Mouse (Mus musculus): Measurements from ENCODE around the gene Gabarapl1. TPM values are rescaled to one million over a fixed set of nuclear protein-coding genes. Genes with fewer than 3 reads are reported as not detected.

Gene Gabarapl1
- polyA plus RNA-seq, 1 experiment from 2014 or later = 12.2 TPM

DNA sequence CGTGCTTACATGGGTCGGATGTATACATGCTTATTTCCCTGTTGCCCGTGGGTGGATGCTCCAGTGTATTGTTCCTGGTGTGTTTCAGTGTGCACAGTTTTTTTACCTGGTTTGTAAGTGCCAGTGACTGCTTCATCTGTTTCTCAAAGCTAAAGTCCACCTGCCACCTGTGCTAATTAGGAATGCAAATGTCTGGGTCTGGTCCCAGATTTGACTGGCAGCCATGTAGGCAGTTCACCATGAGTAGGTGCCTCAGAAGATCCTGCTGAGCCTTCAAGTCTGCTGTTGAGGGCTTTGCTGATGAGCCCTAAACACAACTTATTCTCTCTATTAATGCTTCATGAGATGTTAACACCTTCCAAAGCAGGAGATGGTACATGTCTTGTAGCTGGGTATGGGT, 9.6 kb downstream of the Gabarapl1 start:
- Histone ChIP-seq H3K4me2 (ENCODE audit: low read depth, severe bottlenecking) (no peak overlapping the region), H3K27me3 (ENCODE audit: control insufficient read depth, insufficient read depth, low read length) (no peaks in the 10 kb centered on the region), H3K27ac (replicated peaks; ENCODE audit: low read depth, low read length) (no peak overlapping the region), H3K9me3 (ENCODE audit: control insufficient read depth, low read length) (no peaks in the 10 kb centered on the region), H3K36me3 (ENCODE audit: control insufficient read depth, insufficient read depth, low read length) (peaks cover 9% of the 10 kb centered on the region; the same call in 1 of the 2 replicates), H3K4me1 (ENCODE audit: control insufficient read depth, insufficient read depth, low read length) (no peaks in the 10 kb centered on the region), H3K4me3 (ENCODE audit: low read depth, low read length) (no peak overlapping the region), H3K9ac (ENCODE audit: low read length) (no peak overlapping the region)
- WGBS = 96% methylated on average over 3 of the region's 3 CpGs
- DNase-seq (ENCODE audit: low spot score) (no peak), ATAC-seq (ENCODE audit: insufficient number of reproducible peaks, low FRiP score, low TSS enrichment, low read depth) (no peak)

DNA sequence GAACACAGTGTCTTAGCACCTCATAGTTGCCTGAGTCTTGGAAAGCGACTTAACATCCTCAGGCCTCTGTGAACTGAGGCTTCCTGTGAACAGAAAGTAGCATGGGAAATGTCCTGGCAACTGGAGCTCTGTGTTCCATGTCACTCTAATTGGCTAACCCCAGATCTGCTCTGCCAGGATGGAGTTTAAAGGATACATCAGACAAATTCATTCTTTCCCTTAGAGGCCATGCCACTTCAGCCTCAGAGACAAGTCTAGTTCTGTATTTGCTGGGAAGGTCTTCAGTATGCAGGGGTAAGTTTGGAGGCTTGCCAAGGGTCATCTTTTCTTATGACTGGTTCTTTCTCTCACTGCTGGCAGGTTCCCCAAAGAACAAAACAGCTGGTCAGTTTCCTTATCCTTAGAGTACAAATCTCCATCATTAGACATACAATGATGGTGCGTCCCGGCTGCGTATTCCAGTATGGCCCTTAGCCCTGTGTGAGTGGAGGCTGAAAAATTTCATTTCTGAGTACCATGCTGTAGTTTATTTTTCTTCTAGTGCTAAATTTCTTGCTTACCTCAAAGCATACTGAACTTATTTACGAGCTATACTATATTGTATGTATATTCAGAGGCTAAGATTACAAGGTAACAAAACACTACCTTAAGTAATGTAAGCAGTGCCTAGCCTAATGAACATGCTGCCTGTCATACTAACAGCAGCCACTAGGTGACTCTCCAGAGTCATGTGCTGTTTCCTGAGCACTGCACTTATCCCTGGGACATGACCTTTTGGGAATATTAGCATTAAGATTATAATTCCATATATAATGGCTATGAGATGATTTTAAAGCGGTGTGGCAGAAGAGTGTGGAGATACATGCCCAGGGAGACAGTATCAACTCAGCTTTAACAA, 11.0 kb downstream of the Gabarapl1 start:
- WGBS = 73% methylated on average over 6 of the region's 6 CpGs
- Histone ChIP-seq H3K27ac (replicated peaks; ENCODE audit: low read depth, low read length) (no peak overlapping the region), H3K27me3 (ENCODE audit: control insufficient read depth, insufficient read depth, low read length) (no peaks in the 10 kb centered on the region), H3K4me1 (ENCODE audit: control insufficient read depth, insufficient read depth, low read length) (no peaks in the 10 kb centered on the region), H3K36me3 (ENCODE audit: control insufficient read depth, insufficient read depth, low read length) (peaks cover 9% of the 10 kb centered on the region; the same call in 1 of the 2 replicates), H3K4me2 (ENCODE audit: low read depth, severe bottlenecking) (no peak overlapping the region), H3K9me3 (ENCODE audit: control insufficient read depth, low read length) (no peaks in the 10 kb centered on the region), H3K9ac (ENCODE audit: low read length) (no peak overlapping the region), H3K4me3 (ENCODE audit: low read depth, low read length) (no peak overlapping the region)
- DNase-seq (ENCODE audit: low spot score) (peak; percentile 73), ATAC-seq (ENCODE audit: insufficient number of reproducible peaks, low FRiP score, low TSS enrichment, low read depth) (peak; percentile 76; the same call in 1 of the 2 replicates)

DNA sequence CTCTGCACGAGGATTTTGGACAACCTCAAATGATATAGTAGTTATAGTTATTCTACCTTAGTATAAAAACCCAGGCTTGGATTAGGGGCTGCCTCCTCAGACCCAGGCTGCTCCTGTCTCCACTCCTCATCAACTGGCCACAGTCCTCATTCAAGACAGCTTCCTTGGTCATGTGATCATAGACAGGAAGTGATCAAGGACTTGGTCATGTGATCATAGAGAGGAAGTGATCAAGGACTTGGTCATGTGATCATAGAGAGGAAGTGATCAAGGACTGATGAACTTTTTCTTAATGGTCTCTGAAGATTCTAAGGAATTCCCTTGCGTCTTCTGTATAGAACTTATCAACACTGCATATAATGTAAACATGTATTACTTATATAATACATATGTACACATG, 14.3 kb downstream of the Gabarapl1 start:
- no peak for ATAC-seq (ENCODE audit: insufficient number of reproducible peaks, low FRiP score, low TSS enrichment, low read depth)
- no peak overlapping the region for H3K4me3 ChIP-seq (ENCODE audit: low read depth, low read length)

DNA sequence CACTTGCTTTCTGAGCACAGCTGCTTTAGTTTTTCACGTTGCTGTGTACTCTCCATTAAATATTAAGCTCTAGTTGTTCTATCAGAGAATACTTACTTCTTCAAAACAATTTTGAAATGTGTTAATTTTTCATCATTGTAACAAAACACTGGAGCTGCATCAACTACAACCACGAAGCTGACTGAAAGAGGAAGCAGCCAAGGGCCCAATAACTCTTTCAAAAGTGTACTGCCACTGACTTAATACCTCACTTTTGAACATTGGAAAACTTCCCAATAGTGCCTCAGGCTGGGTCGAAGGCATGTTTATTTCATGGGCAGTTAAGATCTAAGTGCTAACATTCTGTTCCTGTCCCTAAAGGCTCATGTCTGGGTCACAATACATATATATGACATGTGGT, 15.0 kb downstream of the Gabarapl1 start:
- Histone ChIP-seq H3K9ac (ENCODE audit: low read length) (no peak overlapping the region), H3K4me2 (ENCODE audit: low read depth, severe bottlenecking) (no peak overlapping the region), H3K4me3 (ENCODE audit: low read depth, low read length) (no peak overlapping the region), H3K4me1 (ENCODE audit: control insufficient read depth, insufficient read depth, low read length) (no peaks in the 10 kb centered on the region), H3K36me3 (ENCODE audit: control insufficient read depth, insufficient read depth, low read length) (no peaks in the 10 kb centered on the region), H3K27me3 (ENCODE audit: control insufficient read depth, insufficient read depth, low read length) (no peaks in the 10 kb centered on the region), H3K9me3 (ENCODE audit: control insufficient read depth, low read length) (no peaks in the 10 kb centered on the region), H3K27ac (replicated peaks; ENCODE audit: low read depth, low read length) (no peak overlapping the region)
- no peak for ATAC-seq (ENCODE audit: insufficient number of reproducible peaks, low FRiP score, low TSS enrichment, low read depth)
- DNase-seq (ENCODE audit: low spot score) = no peak
- WGBS = 76% methylated on average over 3 of the region's 3 CpGs

More for the DNA sequence above, 14.3 kb downstream of the Gabarapl1 start:
- Histone ChIP-seq H3K4me2 (ENCODE audit: low read depth, severe bottlenecking) (no peak overlapping the region), H3K4me1 (ENCODE audit: control insufficient read depth, insufficient read depth, low read length) (no peaks in the 10 kb centered on the region), H3K27ac (replicated peaks; ENCODE audit: low read depth, low read length) (no peak overlapping the region), H3K27me3 (ENCODE audit: control insufficient read depth, insufficient read depth, low read length) (no peaks in the 10 kb centered on the region), H3K36me3 (ENCODE audit: control insufficient read depth, insufficient read depth, low read length) (no peaks in the 10 kb centered on the region), H3K9me3 (ENCODE audit: control insufficient read depth, low read length) (no peaks in the 10 kb centered on the region), H3K9ac (ENCODE audit: low read length) (no peak overlapping the region)
- DNase-seq (ENCODE audit: low spot score) = no peak
- 74% methylated on average over 2 of the region's 2 CpGs for WGBS

DNA sequence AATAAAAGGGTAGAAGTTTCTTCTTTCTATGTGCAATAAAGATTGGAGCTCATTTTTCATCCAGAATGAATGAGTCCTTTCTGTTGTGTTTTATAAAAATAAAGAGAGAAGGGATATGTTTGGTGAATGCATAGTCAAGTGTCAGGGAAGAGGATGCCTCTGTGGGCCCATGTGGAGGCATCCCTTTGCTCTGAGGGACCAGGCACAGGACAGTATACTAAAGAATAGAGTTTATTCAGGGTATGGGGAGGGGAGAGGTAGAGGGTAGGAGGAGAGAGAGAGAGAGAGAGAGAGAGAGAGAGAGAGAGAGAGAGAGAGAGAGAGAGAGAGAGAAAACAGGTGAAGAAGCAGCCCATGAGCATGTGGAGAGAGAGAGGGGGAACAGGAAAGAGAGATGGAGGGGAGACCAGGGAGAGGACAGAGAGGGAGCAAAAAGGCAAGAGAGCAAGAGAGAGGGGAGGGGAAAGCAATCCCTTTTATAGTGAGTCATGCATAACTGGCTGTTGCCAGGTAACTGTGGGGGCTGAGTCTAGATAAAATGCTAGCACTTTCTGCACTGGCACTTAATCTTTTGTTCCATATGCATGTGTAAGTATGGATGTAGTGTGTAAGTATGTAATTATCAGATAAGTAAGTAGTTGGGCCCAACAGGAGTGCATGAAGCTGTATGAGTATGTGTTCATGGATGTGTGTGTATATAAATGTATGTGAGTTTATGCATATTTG, 24.5 kb downstream of the Gabarapl1 start:
- H3K4me1 ChIP-seq (ENCODE audit: control insufficient read depth, insufficient read depth, low read length) = no peaks in the 10 kb centered on the region
- no peak overlapping the region for H3K4me2 ChIP-seq (ENCODE audit: low read depth, severe bottlenecking)
- no peaks in the 10 kb centered on the region for H3K36me3 ChIP-seq (ENCODE audit: control insufficient read depth, insufficient read depth, low read length)
- H3K27me3 ChIP-seq (ENCODE audit: control insufficient read depth, insufficient read depth, low read length) = no peaks in the 10 kb centered on the region
- ATAC-seq (ENCODE audit: insufficient number of reproducible peaks, low FRiP score, low TSS enrichment, low read depth) = no peak
- H3K9me3 ChIP-seq (ENCODE audit: control insufficient read depth, low read length) = no peaks in the 10 kb centered on the region
- H3K9ac ChIP-seq (ENCODE audit: low read length) = no peak overlapping the region
- no peak overlapping the region for H3K27ac ChIP-seq (replicated peaks; ENCODE audit: low read depth, low read length)
- DNase-seq (ENCODE audit: low spot score) = no peak
- no peak overlapping the region for H3K4me3 ChIP-seq (ENCODE audit: low read depth, low read length)

DNA sequence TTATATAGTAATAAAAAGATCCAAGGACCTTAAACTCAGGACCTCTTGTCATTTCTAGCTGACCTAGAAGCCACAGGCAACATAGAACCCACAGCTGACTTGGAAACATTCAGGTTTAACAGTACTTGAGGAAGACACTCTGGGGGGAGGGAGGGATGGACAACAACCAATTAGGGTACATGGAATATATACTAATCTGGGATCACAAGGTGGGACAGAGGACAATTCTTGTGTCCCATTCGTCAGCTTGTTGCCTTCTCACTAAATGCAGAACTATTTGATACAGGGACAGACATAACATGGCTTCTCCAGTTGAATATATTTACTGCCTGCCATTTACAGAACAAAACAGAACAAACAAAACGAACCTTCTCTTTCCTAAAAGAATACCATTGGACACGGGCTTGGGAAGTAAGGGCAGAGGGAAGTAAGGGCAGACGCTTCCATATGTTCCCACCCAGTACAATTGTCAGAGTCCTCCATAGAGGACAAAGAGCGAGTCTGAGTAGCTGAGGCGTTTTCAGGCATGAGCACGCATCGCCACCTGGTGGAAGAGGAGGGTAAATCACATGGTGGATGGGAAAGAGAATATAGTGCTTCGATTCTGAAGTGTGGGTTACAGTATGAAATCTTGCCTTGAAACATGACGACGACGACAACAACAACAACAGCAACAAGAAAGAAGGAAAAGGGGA, 26.1 kb downstream of the Gabarapl1 start:
- H3K36me3 ChIP-seq (ENCODE audit: control insufficient read depth, insufficient read depth, low read length) = no peaks in the 10 kb centered on the region
- WGBS = 23% methylated on average over 12 of the region's 12 CpGs
- no peak overlapping the region for H3K27ac ChIP-seq (replicated peaks; ENCODE audit: low read depth, low read length)
- DNase-seq (ENCODE audit: low spot score) = peak; percentile 84
- no peak overlapping the region for H3K4me2 ChIP-seq (ENCODE audit: low read depth, severe bottlenecking)
- H3K4me1 ChIP-seq (ENCODE audit: control insufficient read depth, insufficient read depth, low read length) = no peaks in the 10 kb centered on the region
- H3K4me3 ChIP-seq (ENCODE audit: low read depth, low read length) = no peak overlapping the region
- H3K27me3 ChIP-seq (ENCODE audit: control insufficient read depth, insufficient read depth, low read length) = no peaks in the 10 kb centered on the region
- ATAC-seq (ENCODE audit: insufficient number of reproducible peaks, low FRiP score, low TSS enrichment, low read depth) = peak; percentile 67; the same call in 1 of the 2 replicates
- no peak overlapping the region for H3K9ac ChIP-seq (ENCODE audit: low read length)
- H3K9me3 ChIP-seq (ENCODE audit: control insufficient read depth, low read length) = no peaks in the 10 kb centered on the region

DNA sequence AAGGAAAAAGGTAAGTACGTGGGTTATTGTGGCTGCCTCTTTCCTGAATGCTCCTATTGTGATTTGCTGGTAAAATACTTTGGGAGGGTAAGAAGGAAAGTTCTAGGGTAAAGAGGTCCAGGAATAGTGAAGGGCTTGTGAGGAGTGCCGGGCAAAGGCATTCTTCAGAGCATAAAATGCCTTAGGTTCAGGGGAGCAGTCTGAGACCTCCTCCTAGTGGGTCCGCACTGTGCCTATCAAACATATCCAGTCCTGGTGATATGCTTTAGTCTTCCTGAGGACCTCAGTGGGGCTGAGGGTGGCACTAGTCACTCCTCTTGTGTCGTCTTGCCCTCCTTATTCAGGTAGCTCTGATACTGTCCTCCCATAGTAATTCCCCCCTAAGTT, 26.7 kb downstream of the Gabarapl1 start:
- no peak overlapping the region for H3K4me2 ChIP-seq (ENCODE audit: low read depth, severe bottlenecking)
- no peak for DNase-seq (ENCODE audit: low spot score)
- H3K4me3 ChIP-seq (ENCODE audit: low read depth, low read length) = no peak overlapping the region
- H3K27me3 ChIP-seq (ENCODE audit: control insufficient read depth, insufficient read depth, low read length) = no peaks in the 10 kb centered on the region
- H3K4me1 ChIP-seq (ENCODE audit: control insufficient read depth, insufficient read depth, low read length) = no peaks in the 10 kb centered on the region
- no peak overlapping the region for H3K27ac ChIP-seq (replicated peaks; ENCODE audit: low read depth, low read length)
- 54% methylated on average over 4 of the region's 4 CpGs for WGBS
- no peaks in the 10 kb centered on the region for H3K36me3 ChIP-seq (ENCODE audit: control insufficient read depth, insufficient read depth, low read length)
- no peaks in the 10 kb centered on the region for H3K9me3 ChIP-seq (ENCODE audit: control insufficient read depth, low read length)
- H3K9ac ChIP-seq (ENCODE audit: low read length) = no peak overlapping the region
- ATAC-seq (ENCODE audit: insufficient number of reproducible peaks, low FRiP score, low TSS enrichment, low read depth) = no peak

DNA sequence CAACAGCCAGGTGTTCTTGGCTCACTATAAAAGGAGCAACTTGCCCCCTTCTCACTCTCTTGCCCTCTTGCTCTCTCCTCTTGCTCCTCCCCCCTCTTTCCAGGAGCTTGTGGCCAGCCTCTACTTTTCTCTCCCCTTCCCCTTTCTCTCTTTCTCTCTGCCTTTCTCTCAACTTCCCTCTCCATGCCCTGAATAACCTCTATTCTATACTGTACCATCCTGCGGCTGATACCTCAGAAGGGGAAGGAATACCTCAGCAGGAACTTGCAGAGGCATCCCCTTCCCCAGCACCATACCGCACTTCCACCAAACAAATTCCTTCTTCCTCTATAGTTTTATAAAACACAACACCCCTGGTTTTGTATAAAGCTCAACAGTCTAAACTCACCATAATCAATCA, 32.3 kb downstream of the Gabarapl1 start:
- H3K9ac ChIP-seq (ENCODE audit: low read length) = no peak overlapping the region
- no peaks in the 10 kb centered on the region for H3K36me3 ChIP-seq (ENCODE audit: control insufficient read depth, insufficient read depth, low read length)
- no peaks in the 10 kb centered on the region for H3K9me3 ChIP-seq (ENCODE audit: control insufficient read depth, low read length)
- H3K4me3 ChIP-seq (ENCODE audit: low read depth, low read length) = no peak overlapping the region
- H3K4me1 ChIP-seq (ENCODE audit: control insufficient read depth, insufficient read depth, low read length) = no peaks in the 10 kb centered on the region
- H3K4me2 ChIP-seq (ENCODE audit: low read depth, severe bottlenecking) = no peak overlapping the region
- 80% methylated on average over 2 of the region's 2 CpGs for WGBS
- no peak overlapping the region for H3K27ac ChIP-seq (replicated peaks; ENCODE audit: low read depth, low read length)
- DNase-seq (ENCODE audit: low spot score) = no peak
- ATAC-seq (ENCODE audit: insufficient number of reproducible peaks, low FRiP score, low TSS enrichment, low read depth) = no peak
- H3K27me3 ChIP-seq (ENCODE audit: control insufficient read depth, insufficient read depth, low read length) = no peaks in the 10 kb centered on the region

Data from limb, embryonic 11.5 days (tissue).